Mouse (Mus musculus) liver, embryonic 15.5 days (tissue): ENCODE data around the gene Man1c1. TPM values are rescaled to one million over a fixed set of nuclear protein-coding genes. Genes with fewer than 3 reads are reported as not detected.

Experiments
- ATAC-seq: fragments of 200-750 bp; cut with Nextera tagmentation; 2 replicates; pipeline ENCODE4 v1.8.0; 2017; ENCODE audit warnings: moderate number of reproducible peaks, mild to moderate bottlenecking, moderate library complexity; ENCODE audit not compliant: insufficient read depth
- H3K27ac ChIP-seq: fragments of 300-500 bp; sonication (generic); replicated peaks from 2 replicates; pipeline ENCODE4 v1.5.1; 2015; ENCODE audit warnings: mild to moderate bottlenecking, inconsistent platforms
- H3K27me3 ChIP-seq: fragments of 300-500 bp; sonication (generic); 2 replicates; pipeline ENCODE4 v1.6.1; 2015; ENCODE audit warnings: mild to moderate bottlenecking, inconsistent platforms
- H3K36me3 ChIP-seq: fragments of 300-500 bp; sonication (generic); replicated peaks from 2 replicates; pipeline ENCODE4 v1.6.1; 2015; ENCODE audit warnings: moderate library complexity, mild to moderate bottlenecking, inconsistent platforms
- H3K4me1 ChIP-seq: fragments of 300-500 bp; sonication (generic); replicated peaks from 2 replicates; pipeline ENCODE4 v1.6.1; 2015; ENCODE audit warnings: inconsistent platforms
- H3K4me2 ChIP-seq: fragments of 300-500 bp; sonication (generic); 2 replicates; pipeline ENCODE4 v1.6.1; 2015; ENCODE audit warnings: moderate library complexity, mild to moderate bottlenecking, inconsistent platforms
- H3K4me3 ChIP-seq: fragments of 300-500 bp; sonication (generic); replicated peaks from 2 replicates; pipeline ENCODE4 v1.5.1; 2015; ENCODE audit warnings: mild to moderate bottlenecking, inconsistent platforms
- H3K9ac ChIP-seq: fragments of 300-500 bp; sonication (generic); 2 replicates; pipeline ENCODE4 v1.6.1; 2015; ENCODE audit warnings: moderate library complexity, mild to moderate bottlenecking, inconsistent platforms
- H3K9me3 ChIP-seq: fragments of 300-500 bp; sonication (generic); replicated peaks from 2 replicates; pipeline ENCODE4 v1.6.1; 2016; ENCODE audit warnings: inconsistent platforms
- WGBS: fragments of 180-500 bp; shearing (Covaris S2); methylation state at CpG from one replicate; pipeline ENCODE4 v1.1.7; 2015; ENCODE audit warnings: mixed read lengths; ENCODE audit not compliant: insufficient replicate concordance; 5-methylcytosine and 5-hydroxymethylcytosine counted together
- polyA plus RNA-seq: library from polyadenylated mRNA; unstranded; fragments of >200 nt; fragmentation: Nextera tagmentation; extraction: Ambion mirVana; gene quantifications from 2 replicates; pipeline ENCODE4 v1.2.1, GENCODE M21; 2015

Gene Man1c1
- polyA plus RNA-seq, 1 experiment from 2014 or later: 1.4 TPM

DNA sequence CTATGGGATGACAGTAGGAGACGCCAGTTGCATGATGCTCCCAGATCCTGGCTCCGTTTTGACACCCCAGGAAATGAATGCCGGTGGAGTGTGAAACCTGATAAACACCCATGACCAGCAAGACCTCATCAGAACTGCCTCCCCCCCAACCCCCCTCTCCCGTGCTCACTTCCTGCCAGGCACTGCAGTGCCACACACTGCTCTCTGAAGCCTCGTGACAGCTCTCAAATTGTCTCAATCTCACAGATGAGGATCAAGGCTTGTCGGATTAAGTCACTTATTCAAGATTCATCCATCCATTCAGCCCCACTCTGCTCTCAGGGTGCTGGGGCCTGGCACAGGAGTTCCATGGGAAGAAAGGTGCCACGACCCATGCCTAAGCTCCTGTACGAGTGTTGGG, 102.7 kb downstream of the Man1c1 start:
- Histone ChIP-seq H3K4me1 (peaks cover 41% of the 10 kb centered on the region), H3K9me3 (no peaks in the 10 kb centered on the region), H3K36me3 (no peaks in the 10 kb centered on the region; the same call in 1 of the 2 replicates), H3K4me2 (no peak overlapping the region), H3K27ac (no peak overlapping the region), H3K27me3 (no peaks in the 10 kb centered on the region), H3K4me3 (no peak overlapping the region), H3K9ac (no peak overlapping the region)
- WGBS: 16% methylated on average over 8 of the region's 8 CpGs
- no peak for ATAC-seq

DNA sequence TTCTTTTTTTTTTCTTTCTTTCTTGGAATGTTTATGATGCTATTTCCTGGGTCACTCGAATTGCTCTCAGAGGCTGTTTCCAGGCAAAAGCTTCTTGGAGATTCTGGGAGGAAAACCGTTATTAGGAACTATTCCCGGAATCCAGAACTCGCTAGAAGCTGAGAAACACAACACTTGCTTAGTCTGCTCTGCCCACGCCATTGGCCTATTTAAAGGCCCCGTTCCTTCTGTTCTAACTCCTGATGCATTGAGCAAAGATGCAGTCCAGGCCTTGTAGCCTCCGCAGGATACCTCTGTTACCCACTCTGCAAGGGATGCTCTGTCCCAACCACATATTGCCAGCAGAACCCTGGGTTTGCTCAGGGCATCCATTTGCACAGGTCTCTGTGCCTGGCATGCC, 103.3 kb downstream of the Man1c1 start:
- H3K4me3 ChIP-seq: no peak overlapping the region
- H3K4me1 ChIP-seq: peaks cover 35% of the 10 kb centered on the region
- H3K9me3 ChIP-seq: no peaks in the 10 kb centered on the region
- H3K27me3 ChIP-seq: no peaks in the 10 kb centered on the region
- H3K36me3 ChIP-seq: no peaks in the 10 kb centered on the region; the same call in 1 of the 2 replicates
- H3K4me2 ChIP-seq: no peak overlapping the region
- no peak for ATAC-seq
- no peak overlapping the region for H3K9ac ChIP-seq
- no peak overlapping the region for H3K27ac ChIP-seq
- WGBS: 54% methylated on average over 7 of the region's 7 CpGs

DNA sequence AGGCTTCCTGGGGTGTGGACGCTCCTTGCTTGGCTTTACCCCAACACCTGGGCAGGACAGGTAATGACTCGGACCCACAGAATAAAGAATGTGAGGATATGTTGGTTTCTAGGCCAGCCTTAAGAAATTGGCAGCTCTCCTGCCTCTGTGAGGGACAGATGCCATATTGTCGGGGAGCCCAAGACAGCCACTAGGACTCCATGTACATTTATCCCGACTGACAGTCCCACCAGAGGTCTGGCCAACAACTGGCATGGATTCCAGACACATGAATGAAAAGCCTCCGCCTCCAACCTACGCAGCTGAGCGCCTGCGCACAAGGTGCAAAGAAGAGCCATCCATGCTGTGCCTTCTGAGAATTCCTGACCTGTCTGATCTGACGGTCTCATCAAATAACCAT, 104.0 kb downstream of the Man1c1 start:
- no peak overlapping the region for H3K4me3 ChIP-seq
- no peak overlapping the region for H3K27ac ChIP-seq
- H3K4me1 ChIP-seq: peaks cover 32% of the 10 kb centered on the region
- no peak for ATAC-seq
- no peaks in the 10 kb centered on the region for H3K27me3 ChIP-seq
- no peak overlapping the region for H3K4me2 ChIP-seq
- H3K9me3 ChIP-seq: no peaks in the 10 kb centered on the region
- WGBS: 77% methylated on average over 9 of the region's 9 CpGs
- no peaks in the 10 kb centered on the region; the same call in 1 of the 2 replicates for H3K36me3 ChIP-seq
- H3K9ac ChIP-seq: no peak overlapping the region

DNA sequence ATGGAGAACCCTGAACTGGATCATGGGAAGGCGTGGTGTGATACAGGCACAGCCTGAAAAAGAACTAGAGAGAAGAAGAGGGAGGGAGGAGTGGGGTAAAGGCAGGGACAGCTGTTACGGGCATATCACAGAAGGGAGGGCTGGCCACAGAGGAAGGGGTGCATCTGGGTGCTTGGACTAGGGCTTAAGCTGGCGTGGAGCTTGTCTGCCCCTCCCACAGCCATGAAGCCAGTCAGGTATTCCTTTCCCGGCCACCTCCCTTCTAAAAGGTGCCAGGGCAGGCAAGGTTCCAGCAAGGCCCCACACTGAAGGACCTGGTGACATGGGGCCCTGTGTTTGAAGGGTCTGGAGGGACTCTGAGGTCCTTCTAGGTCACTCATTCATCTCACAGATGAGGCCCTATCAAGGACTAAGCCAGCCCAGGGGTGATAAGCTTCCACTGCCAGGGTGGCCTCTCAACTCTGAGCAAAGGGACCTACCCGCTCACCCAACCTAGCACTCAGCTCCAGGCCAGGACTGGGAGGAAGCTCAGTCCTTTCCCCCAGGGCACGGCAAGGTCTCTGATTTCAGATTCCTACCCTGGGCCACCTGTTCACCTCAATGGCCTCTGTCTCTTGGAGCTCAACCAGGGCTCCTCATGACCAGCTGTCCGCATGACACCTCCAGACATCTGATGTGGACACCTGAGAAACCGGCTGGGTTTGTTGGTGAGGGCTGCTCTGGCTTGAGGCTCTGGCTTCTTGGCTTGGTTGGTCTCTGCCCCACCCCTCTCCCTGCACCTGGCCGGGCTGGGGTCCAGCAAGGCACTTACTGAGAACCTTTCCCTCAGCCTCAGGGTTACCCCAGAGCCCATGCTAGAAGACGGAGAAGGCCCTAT, 107.0 kb downstream of the Man1c1 start:
- ATAC-seq: no peak
- 62% methylated on average over 10 of the region's 10 CpGs for WGBS

DNA sequence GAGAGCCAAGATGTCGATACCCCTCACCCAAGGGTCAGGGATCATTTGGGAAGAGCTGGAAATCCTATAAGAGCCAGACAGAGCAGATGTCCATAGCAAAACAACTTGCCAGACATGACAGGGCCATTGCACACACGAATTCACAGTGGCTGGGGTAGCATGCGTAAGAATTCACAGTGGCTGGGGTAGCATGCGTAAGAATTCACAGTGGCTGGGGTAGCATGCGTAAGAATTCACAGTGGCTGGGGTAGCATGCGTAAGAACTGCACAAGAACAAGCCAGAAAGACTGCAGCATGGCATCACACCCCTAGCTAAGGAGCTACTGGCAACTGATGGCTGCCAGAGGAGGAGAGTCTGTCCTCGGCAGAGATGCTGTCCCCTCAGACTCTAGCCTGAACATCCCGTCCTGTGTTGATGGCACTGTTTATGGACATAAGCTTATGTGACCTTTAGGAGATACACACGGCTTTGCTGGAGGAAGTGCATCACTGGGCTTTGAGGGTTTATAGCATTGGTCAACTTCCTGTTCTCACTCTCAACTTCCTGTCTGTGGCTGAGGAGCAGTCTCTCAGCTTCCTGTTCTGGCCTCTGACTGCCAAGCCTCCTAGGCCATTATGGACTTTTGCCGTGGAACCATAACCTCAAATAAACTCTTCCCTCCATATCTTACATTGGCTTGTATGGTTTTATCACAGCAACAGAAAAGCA, 109.2 kb downstream of the Man1c1 start:
- H3K27ac ChIP-seq: peak overlapping the region; percentile 41; the same call in 1 of the 2 replicates
- 62% methylated on average over 10 of the region's 10 CpGs for WGBS
- 0 out of 2 replicates have a peak, but pooled peaks have one; percentile 7 for ATAC-seq

More for the DNA sequence above, 107.0 kb downstream of the Man1c1 start:
- Histone ChIP-seq H3K4me1 (peaks cover 14% of the 10 kb centered on the region), H3K9ac (no peak overlapping the region), H3K27me3 (no peaks in the 10 kb centered on the region), H3K9me3 (no peaks in the 10 kb centered on the region), H3K27ac (no peak overlapping the region), H3K4me2 (no peak overlapping the region), H3K36me3 (no peaks in the 10 kb centered on the region; the same call in 1 of the 2 replicates), H3K4me3 (no peak overlapping the region)

DNA sequence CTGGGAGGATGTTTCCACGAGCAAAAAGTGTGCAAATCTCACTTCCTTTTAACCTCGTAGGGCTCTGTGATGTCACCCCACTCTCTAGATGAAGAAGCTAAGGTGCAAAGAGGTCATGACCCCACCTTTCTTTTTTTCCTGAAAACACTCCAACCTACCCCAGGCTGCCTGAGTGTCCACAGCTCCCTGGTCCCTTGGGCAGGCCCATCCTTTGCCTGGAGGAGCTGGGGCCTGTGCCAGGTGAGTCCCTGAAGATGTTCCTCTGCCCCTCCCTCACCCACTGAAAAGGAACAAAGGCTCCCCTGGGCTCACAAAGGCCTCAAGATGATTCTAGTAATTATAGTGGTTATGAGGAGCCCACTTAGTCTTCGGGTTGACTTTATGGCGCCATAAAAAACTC, 111.6 kb downstream of the Man1c1 start:
- peaks cover 10% of the 10 kb centered on the region for H3K4me1 ChIP-seq
- H3K27ac ChIP-seq: no peak overlapping the region
- no peak for ATAC-seq
- no peaks in the 10 kb centered on the region for H3K9me3 ChIP-seq
- H3K27me3 ChIP-seq: no peaks in the 10 kb centered on the region
- WGBS: 35% methylated on average over 4 of the region's 4 CpGs
- H3K4me2 ChIP-seq: no peak overlapping the region
- no peak overlapping the region for H3K4me3 ChIP-seq
- no peak overlapping the region for H3K9ac ChIP-seq
- H3K36me3 ChIP-seq: no peaks in the 10 kb centered on the region; the same call in 1 of the 2 replicates

More for the DNA sequence above, 109.2 kb downstream of the Man1c1 start:
- Histone ChIP-seq H3K4me2 (no peak overlapping the region), H3K36me3 (no peaks in the 10 kb centered on the region; the same call in 1 of the 2 replicates), H3K9me3 (no peaks in the 10 kb centered on the region), H3K4me3 (no peak overlapping the region), H3K4me1 (no peaks in the 10 kb centered on the region), H3K27me3 (no peaks in the 10 kb centered on the region), H3K9ac (no peak overlapping the region)

DNA sequence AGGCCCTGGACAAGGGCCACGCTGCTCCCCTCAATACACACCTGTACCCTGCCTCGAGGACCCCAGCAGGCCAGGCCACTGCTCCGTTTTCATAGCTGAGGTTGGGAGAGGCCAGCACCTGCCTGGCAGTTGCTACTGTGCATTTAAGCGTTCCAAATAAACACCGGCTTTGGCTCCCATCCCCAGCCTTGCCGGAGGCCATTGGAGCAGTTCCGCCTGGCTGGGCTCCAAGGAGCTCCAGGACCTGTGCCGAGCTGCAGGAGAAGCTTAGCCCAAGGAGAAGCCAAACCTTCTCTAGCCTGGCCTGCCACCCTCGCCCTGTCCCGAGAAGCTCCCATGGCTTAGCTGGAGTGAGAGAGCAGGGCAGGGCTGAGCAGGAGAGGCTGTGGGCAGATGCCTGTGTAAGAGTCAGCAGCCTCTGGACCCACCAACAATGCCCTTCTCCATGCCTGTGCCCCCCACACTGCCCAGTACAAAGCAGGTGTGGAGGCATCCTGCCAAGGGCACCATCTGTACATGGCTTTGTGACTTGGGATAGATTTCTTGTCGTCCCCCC, 112.5 kb downstream of the Man1c1 start:
- no peaks in the 10 kb centered on the region for H3K27me3 ChIP-seq
- no peak overlapping the region for H3K9ac ChIP-seq
- no peak for ATAC-seq
- H3K4me2 ChIP-seq: no peak overlapping the region
- no peaks in the 10 kb centered on the region; the same call in 1 of the 2 replicates for H3K36me3 ChIP-seq
- H3K4me1 ChIP-seq: peaks cover 13% of the 10 kb centered on the region
- 66% methylated on average over 11 of the region's 11 CpGs for WGBS
- H3K9me3 ChIP-seq: no peaks in the 10 kb centered on the region
- no peak overlapping the region for H3K27ac ChIP-seq
- H3K4me3 ChIP-seq: no peak overlapping the region

DNA sequence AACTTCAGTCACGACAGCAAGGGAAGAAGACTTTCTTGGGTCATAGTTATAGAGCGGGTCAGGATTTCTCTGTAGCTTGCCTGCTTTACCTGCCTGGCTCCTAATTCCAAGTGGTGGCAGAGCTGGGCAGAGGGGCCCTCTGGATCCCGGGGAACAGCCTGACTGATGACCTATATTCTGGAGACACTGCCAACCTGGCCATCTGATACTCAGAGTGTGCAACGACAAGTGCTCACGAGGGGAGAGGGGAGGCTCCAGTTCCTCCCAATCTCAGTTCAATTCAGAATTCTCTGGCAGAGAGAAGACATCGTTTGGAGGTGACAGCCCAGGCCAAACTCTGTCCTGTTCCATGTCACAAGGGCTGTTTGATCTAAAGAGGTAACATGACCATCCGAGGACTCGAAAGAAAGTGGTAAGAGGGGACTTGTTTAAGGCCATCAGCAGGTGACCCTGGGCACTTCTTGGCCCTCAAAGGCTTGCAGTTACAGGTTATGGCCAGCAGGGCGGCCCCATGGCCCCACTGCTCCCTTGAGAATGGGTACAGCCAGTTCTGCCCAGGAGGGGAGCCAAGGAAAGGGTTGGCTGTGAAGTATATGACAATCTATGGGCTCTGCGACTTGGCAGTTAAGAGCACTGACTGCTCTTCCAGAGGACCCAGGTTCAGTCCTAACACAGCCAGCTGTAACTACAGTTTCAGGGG, 113.7 kb downstream of the Man1c1 start:
- no peak overlapping the region for H3K27ac ChIP-seq
- no peak overlapping the region for H3K9ac ChIP-seq
- no peaks in the 10 kb centered on the region for H3K36me3 ChIP-seq
- no peaks in the 10 kb centered on the region for H3K9me3 ChIP-seq
- peaks cover 13% of the 10 kb centered on the region for H3K4me1 ChIP-seq
- H3K27me3 ChIP-seq: no peaks in the 10 kb centered on the region
- WGBS: 66% methylated on average over 10 of the region's 10 CpGs
- H3K4me2 ChIP-seq: no peak overlapping the region
- H3K4me3 ChIP-seq: no peak overlapping the region
- no peak for ATAC-seq

DNA sequence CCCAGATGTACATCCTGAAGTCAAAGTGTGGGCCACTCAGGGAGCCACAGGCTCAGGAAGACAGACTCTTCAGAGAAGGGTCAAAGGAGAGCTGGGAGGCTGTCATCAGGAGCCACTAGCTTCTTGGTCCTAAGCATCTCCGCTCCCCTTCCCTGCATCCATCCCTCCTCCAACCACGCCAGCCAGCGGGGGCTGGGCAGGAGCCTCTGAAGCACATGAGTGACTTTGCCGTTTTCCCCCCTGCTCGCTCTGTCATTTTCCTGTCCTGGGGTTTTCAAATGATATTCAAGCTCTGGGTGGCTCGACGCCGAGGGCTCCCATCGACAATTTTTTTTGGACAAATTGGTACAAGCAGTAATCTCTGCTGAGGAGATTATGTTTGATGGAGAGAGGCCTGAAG, 114.3 kb downstream of the Man1c1 start:
- Histone ChIP-seq H3K9ac (no peak overlapping the region), H3K9me3 (no peaks in the 10 kb centered on the region), H3K27ac (no peak overlapping the region), H3K36me3 (no peaks in the 10 kb centered on the region), H3K4me2 (no peak overlapping the region), H3K4me1 (peaks cover 13% of the 10 kb centered on the region), H3K27me3 (no peaks in the 10 kb centered on the region), H3K4me3 (no peak overlapping the region)
- no peak for ATAC-seq
- 70% methylated on average over 9 of the region's 9 CpGs for WGBS

DNA sequence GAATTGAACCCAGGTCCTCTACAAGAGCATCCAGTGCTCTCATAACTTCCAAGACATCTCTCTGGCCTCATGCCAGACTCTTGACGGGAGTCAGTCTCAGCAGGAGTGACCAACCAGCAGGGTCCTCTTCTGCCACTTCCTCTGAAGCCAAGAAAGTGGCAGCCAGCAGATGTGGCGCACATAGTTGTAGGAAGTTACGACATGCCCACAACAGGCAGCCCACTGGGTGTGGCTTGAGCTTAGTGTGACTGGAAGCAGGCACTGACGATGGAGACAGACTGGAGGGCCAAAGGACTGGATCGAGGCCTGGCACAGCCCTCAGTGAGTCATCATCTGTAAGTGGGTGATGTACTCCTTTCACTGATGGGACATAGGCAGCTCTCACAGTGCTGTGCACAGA, 115.1 kb downstream of the Man1c1 start:
- Histone ChIP-seq H3K27me3 (no peaks in the 10 kb centered on the region), H3K36me3 (no peaks in the 10 kb centered on the region), H3K4me1 (peaks cover 13% of the 10 kb centered on the region), H3K27ac (no peak overlapping the region), H3K9ac (no peak overlapping the region), H3K9me3 (no peaks in the 10 kb centered on the region), H3K4me3 (no peak overlapping the region), H3K4me2 (no peak overlapping the region)
- WGBS: 60% methylated on average over 5 of the region's 5 CpGs
- ATAC-seq: 0 out of 2 replicates have a peak, but pooled peaks have one; percentile 22
